Mouse (Mus musculus): ENCODE results near the gene Ocrl.

The Ocrl gene

GRCm38 (mm10) chrX:47912306-47912792, at the start of gene Ocrl:
Gene Ocrl (plus strand): TSS chrX:47912387.
- DNase-seq (ENCODE audit: low spot score in 2 of 2): peak; percentile 21 to 55

- DNase-seq (ENCODE audit: low spot score in 2 of 2): no peak
Observed at GRCm38 (mm10) chrX:47880052-47880451, 32.1 kb upstream of the Ocrl start.

GRCm38 (mm10) chrX:47882813-47883212, 29.4 kb upstream of the Ocrl start:
- no peak for DNase-seq (ENCODE audit: low spot score in 2 of 2)

- DNase-seq (ENCODE audit: low spot score in 2 of 2): no peak
Observed at GRCm38 (mm10) chrX:47887401-47887800, 24.8 kb upstream of the Ocrl start.

GRCm38 (mm10) chrX:47891243-47891906, 20.8 kb upstream of the Ocrl start:
- DNase-seq (ENCODE audit: low spot score in 2 of 2): no peak

GRCm38 (mm10) chrX:47891907-47892430, 20.2 kb upstream of the Ocrl start:
- DNase-seq (ENCODE audit: low spot score in 2 of 2): no peak

GRCm38 (mm10) chrX:47892431-47893024, 19.7 kb upstream of the Ocrl start, which contains the start of gene Smarca1:
Gene Smarca1 (minus strand): TSS chrX:47892974.
- DNase-seq (ENCODE audit: low spot score in 2 of 2): no peak

GRCm38 (mm10) chrX:47912904-47913542, 836 bp downstream of the Ocrl start:
- DNase-seq (ENCODE audit: low spot score in 2 of 2): no peak

DNA sequence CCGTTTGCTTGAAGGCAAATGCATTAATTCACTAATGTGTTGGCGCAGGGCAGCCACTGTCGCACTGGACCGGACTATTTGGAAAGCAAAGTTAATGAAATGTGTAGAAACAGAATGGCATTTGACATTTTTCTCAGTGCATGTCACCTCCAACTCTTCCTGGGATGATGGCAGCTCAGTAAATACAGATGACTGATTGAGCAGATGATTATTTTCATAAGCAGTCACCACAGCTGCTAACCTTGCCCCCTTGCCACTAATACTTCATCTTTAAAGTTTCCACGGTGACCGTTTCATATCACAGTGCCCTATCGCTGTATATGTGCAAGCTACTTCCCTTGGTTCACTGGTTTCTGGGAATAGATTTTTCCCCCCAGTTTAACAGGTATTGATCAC, 1.4 kb downstream of the Ocrl start:
- DNase-seq (ENCODE audit: low spot score in 2 of 2): no peak

DNA sequence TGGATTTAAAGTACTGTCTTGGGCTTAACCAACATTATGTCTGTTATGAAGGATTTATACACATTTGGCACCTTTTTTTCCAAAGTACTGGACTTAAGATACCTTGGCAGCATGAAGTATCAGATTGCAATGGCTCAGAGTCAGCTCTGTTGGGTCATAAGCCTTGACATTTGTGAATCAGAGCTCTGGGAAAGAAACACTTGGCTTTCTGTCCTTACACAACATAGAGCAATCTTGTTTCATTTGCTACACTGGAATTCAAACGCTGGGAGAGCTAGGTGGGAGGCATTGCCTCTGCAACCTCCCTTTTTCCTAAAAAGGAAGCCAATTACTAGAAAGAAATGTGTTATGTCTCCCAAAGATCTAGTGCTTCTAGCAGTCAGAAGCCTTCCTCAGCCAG, 4.6 kb downstream of the Ocrl start:
- DNase-seq (ENCODE audit: low spot score in 2 of 2): no peak

- no peak for DNase-seq (ENCODE audit: low spot score in 2 of 2)
Observed at GRCm38 (mm10) chrX:47920541-47920940, 8.4 kb downstream of the Ocrl start.

DNA sequence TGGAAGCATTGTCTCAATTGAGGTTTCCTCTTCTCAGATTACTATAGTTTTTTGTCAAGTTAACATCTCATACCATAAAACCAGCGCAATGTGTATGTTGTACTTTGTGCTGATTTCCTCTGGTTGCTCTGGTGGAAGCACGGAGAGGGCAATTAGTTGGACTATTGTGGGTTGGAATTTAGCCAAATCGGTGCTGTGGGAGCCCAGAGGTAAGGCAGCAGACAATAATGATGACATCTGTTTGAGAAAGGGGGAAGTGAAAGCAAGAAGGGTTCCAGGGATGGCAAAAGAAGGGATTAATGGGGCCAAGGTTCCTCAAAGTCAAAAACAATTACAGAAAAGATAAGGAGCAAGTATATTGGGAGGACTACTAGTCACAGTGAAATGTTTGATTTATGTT, 15.8 kb downstream of the Ocrl start:
- DNase-seq (ENCODE audit: low spot score in 2 of 2): no peak

DNA sequence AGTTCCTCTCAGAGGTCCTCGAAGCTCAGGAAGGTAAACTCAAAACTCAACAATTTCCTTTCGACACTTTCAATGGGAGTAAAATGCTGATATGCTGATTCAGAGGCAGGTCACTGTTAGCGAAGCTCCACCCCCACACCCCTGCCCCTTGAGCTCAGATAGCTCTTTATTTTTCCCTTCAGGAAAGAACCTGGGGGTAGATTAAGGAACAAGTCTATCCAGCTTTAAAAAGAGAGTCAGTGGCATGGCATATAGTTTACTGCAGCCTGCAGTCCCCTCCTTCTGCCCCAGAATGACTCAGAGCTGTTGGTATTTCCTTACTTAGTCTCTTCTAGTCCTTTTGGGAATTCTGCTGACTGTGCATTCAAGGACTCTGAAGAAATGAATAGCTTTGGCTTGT, 18.3 kb downstream of the Ocrl start:
- DNase-seq (ENCODE audit: low spot score in 2 of 2): no peak

GRCm38 (mm10) chrX:47934352-47934751, 22.2 kb downstream of the Ocrl start:
- no peak for DNase-seq (ENCODE audit: low spot score in 2 of 2)

GRCm38 (mm10) chrX:47936885-47937284, 24.7 kb downstream of the Ocrl start:
- no peak for DNase-seq (ENCODE audit: low spot score in 2 of 2)

- DNase-seq (ENCODE audit: low spot score in 2 of 2): no peak
Observed at GRCm38 (mm10) chrX:47937740-47938139, 25.6 kb downstream of the Ocrl start.

DNA sequence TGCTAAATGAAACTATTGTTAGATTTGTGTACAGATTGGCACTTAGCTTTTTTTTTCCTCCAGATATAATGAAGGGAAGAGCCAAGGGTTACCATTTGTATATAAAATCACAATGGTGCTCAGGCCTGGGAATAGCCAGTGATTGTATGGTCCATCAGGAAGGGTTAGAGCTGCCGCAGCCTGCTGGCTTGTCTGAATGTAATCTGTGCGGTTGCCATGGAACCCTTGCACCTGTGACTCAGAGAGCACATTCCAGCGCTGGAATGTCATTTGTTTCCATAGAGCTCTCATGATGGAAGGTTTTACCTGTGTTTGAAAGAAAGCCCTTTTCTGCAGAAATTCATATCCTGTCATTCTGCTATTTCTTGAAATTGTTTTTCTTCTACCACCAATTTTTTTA, 37.5 kb downstream of the Ocrl start:
- DNase-seq (ENCODE audit: low spot score in 2 of 2): no peak

DNA sequence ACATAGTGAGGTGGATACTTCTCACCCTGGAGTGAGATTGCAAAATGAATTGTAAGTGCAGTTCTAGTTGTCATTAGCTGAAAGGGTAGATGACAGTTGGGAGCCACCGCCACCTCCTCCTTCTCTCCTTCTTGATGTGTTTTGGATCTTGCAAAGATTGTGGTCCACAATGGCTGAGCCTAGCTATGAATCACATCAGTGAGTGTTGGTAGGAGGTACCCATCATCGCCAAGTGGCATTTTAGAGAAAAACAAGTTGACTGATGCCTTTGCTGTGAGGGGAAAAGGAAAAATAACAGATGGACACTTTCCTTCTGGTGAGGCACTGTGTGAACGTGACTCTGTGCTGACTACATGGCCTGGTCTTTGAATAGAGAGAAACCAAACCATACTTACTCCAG, 50.4 kb downstream of the Ocrl start:
- no peak for DNase-seq (ENCODE audit: low spot score in 2 of 2)

DNA sequence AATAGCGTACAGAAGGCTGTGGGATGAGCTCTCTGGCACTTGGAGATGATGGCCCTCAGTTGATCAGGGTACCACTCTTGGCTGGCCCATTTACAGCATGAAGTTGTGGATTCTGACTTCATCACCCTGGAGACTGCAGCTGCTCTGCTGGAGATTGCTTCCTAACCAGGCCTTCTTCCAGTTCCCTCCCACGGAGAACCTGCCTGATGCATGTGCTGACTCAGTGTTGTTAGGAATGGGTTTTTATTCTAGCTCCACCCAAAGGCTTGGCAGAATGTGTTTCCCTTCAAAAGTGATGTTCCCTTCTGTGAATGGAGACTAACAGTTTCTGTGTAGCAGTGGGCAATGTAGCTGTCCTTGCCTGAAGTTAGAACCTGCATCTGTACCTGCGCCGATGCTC, 58.2 kb downstream of the Ocrl start:
- no peak for DNase-seq (ENCODE audit: low spot score in 2 of 2)

GRCm38 (mm10) chrX:47970864-47971263, 58.7 kb downstream of the Ocrl start:
- DNase-seq (ENCODE audit: low spot score in 2 of 2): no peak

DNA sequence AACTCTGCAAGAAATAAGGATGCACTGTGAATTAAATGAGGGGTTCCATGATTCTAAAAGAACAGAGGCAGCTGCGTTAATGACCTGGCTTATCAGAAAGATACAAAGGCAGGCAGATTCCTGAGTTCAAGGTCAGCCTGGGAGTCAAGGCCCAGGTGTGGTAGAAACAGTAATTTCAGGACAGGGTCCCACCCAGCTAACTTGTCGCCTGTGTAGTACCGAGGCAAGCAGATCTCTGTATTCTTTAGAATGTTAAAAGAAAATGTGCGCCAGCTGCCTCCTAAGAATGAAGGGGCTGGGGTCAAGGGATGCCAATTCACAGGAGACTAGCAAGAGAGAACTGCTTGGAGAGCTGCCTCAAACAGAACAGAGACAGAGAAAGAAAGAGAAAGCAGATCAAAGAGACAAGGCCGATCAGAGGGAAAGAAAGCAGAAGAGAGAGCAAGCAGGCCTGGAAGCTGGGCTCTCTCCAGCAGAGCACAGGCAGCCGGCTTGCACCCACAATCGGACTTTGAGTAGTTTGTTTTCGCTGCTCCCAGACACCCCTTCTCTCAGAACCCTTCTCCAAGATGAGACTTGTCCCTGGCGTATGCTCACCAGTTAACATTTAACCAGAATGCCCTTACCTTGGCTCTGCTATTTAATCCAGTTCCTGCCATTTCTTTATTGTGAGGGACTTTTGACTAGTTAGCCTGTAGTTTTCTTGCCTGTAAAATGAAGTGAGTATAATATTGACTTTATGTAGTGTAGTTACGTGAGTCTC, 59.4 kb downstream of the Ocrl start:
- no peak for DNase-seq (ENCODE audit: low spot score in 2 of 2)

DNA sequence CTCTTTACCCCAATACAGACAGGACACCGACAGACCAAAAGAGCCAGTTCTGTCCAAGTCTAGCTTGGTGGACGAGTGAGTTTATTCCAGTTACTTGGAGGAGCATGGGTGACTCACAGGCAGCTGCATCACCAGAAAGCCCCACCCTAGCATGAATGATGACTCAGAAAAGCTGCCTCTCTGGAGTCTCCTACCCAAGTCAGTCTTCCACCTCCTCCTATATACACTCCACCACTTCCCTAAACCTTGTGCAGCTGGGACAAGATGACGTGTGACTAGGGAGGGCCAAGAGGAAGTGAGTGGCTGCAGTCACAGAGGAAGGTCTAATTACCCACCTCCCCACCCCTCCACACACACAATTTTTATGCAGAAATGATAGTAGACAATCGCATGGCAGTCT, 64.4 kb downstream of the Ocrl start:
- no peak for DNase-seq (ENCODE audit: low spot score in 2 of 2)
